Mouse (Mus musculus): ENCODE data around the gene Utp20. TPM values are rescaled to one million over a fixed set of nuclear protein-coding genes. Genes with fewer than 3 reads are reported as not detected.
"Not testable (repeated sequence)": the region's sequence is repeated elsewhere in the genome, so short reads cannot be mapped to it uniquely, and the experiment has no call there.

Gene Utp20
- polyA plus RNA-seq, 1 experiment, result 6.1 TPM

DNA sequence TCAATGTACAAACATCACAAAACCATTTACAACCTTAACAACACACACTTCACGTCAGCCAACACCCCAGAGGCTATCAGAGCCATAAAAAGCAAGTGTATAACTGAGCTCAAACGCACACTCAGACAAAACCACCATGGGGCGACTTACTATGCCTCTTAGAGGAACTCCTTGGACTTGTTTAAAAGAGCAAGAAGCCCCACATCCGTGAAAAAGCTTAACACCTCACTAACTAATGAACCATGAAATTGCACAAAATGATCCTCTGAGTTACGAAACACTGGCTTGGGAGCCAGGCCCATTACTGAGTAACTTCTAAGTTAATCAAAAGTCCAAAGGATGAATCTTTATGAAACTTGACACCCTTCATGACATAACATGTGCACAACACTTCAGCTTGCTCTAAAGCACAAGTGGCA, 42.1 kb downstream of the Utp20 start:
- Histone ChIP-seq H3K4me1 (ENCODE audit: control insufficient read depth, insufficient read depth, low read length) (no peaks in the 10 kb centered on the region), H3K27ac (ENCODE audit: control insufficient read depth, insufficient read depth, low read depth, low read length) (no peak overlapping the region), H3K27me3 (ENCODE audit: control insufficient read depth, insufficient read depth, low read length) (no peaks in the 10 kb centered on the region), H3K36me3 (ENCODE audit: control insufficient read depth, insufficient read depth, low read length) (peaks cover 3% of the 10 kb centered on the region), H3K4me3 (ENCODE audit: control insufficient read depth, low read depth, low read length) (peak overlapping the region; percentile 58; the same call in 1 of the 2 replicates)
- TF ChIP-seq CTCF (IDR thresholded peaks at IDR 0.05; ENCODE audit: control insufficient read depth, insufficient read depth, insufficient replicate concordance, low read depth, low read length) (no peak), POLR2A (IDR thresholded peaks at IDR 0.05; ENCODE audit: control insufficient read depth, low read depth, low read length) (no peak)

DNA sequence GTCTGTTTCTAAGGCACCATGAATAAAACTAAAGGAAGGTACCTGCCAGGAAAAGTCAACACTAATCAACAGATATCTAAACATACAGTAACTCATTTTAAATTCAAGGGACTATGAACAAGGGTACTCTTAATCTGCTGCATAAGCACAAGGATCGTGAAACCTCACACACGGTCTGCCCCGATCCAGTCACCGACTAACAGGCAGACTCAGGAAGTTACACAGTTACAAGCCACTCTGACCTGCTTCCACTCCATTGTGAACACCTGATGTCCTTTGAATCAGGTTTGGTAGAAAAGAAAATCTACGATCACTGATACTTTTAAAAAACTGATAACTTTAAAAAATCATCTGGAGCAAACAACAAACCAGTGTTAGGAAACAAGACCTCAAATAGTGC, 42.7 kb downstream of the Utp20 start:
- H3K4me1 ChIP-seq (ENCODE audit: control insufficient read depth, insufficient read depth, low read length), result no peaks in the 10 kb centered on the region
- H3K27ac ChIP-seq (ENCODE audit: control insufficient read depth, insufficient read depth, low read depth, low read length), result no peak overlapping the region
- H3K4me3 ChIP-seq (ENCODE audit: control insufficient read depth, low read depth, low read length), result no peak overlapping the region
- peaks cover 3% of the 10 kb centered on the region for H3K36me3 ChIP-seq (ENCODE audit: control insufficient read depth, insufficient read depth, low read length)
- H3K27me3 ChIP-seq (ENCODE audit: control insufficient read depth, insufficient read depth, low read length), result no peaks in the 10 kb centered on the region
- no peak for TF ChIP-seq POLR2A (IDR thresholded peaks at IDR 0.05; ENCODE audit: control insufficient read depth, low read depth, low read length)
- TF ChIP-seq CTCF (IDR thresholded peaks at IDR 0.05; ENCODE audit: control insufficient read depth, insufficient read depth, insufficient replicate concordance, low read depth, low read length), result no peak

DNA sequence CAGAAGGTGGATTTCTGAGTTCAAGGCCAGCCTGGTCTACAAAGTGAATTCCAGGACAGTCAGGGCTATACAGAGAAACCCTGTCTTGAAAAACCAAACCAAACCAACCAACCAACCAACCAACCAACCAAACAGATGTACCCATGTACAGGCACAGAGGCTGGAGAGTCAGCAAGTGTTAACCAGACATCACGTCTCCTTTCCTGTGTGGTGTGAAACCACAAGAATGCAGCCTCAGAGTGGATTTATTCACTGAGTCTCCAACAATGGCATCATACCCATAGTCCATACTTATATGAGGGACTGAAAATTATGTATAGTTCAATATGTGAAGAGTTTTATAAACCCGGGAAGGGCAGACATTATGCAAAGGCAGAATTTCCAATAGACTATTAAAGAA, 43.5 kb downstream of the Utp20 start:
- H3K4me3 ChIP-seq (ENCODE audit: control insufficient read depth, low read depth, low read length); H3K36me3 ChIP-seq (ENCODE audit: control insufficient read depth, insufficient read depth, low read length); H3K27ac ChIP-seq (ENCODE audit: control insufficient read depth, insufficient read depth, low read depth, low read length): not testable (repeated sequence)

DNA sequence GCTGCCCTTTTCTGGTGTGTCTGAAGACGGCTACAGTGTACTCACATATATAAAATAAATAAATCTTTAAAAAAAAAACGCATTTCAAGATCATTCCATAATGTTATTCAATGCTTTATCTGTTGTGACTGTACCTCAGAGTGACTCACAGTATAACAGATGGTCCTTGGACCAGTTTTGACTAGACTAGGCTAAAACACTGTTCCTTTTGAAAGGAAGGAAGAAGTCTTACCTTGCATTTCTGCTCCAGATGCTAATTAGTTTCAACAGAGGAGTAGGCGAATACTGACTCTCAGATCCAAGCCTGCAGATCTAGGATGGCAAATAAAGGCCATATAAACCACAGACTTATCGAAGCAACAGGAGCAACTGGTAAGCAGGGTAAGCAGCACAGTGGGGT, 45.9 kb downstream of the Utp20 start:
- no peaks in the 10 kb centered on the region; the same call in 1 of the 2 replicates for H3K36me3 ChIP-seq (ENCODE audit: control insufficient read depth, insufficient read depth, low read length)
- no peak for TF ChIP-seq POLR2A (IDR thresholded peaks at IDR 0.05; ENCODE audit: control insufficient read depth, low read depth, low read length)
- TF ChIP-seq CTCF (IDR thresholded peaks at IDR 0.05; ENCODE audit: control insufficient read depth, insufficient read depth, insufficient replicate concordance, low read depth, low read length), result no peak

More for the DNA sequence above, 43.5 kb downstream of the Utp20 start:
- not testable (repeated sequence) for H3K4me1 ChIP-seq (ENCODE audit: control insufficient read depth, insufficient read depth, low read length); H3K27me3 ChIP-seq (ENCODE audit: control insufficient read depth, insufficient read depth, low read length)

DNA sequence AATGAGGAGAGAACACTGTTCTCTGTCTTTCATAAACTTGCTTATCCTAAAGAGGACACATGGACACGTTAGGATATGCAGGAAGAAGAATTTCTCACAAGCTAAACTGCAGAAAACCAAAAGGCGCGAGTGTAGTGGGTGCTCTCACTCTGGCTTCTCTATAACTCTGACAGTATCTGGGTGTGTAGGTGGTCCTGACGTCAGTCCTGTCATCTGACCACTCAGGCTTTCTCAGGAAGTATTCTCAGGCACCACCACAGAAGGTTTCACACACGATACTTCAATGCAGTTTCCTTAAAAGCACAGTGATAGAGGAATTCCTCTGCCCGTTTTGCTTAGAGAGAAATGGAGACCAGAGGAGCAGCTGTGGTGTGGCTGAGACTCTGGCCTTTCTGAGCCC, 50.4 kb downstream of the Utp20 start:
- Histone ChIP-seq H3K4me1 (ENCODE audit: control insufficient read depth, insufficient read depth, low read length) (no peaks in the 10 kb centered on the region), H3K27me3 (ENCODE audit: control insufficient read depth, insufficient read depth, low read length) (no peaks in the 10 kb centered on the region), H3K36me3 (ENCODE audit: control insufficient read depth, insufficient read depth, low read length) (peaks cover 2% of the 10 kb centered on the region), H3K4me3 (ENCODE audit: control insufficient read depth, low read depth, low read length) (no peak overlapping the region), H3K27ac (ENCODE audit: control insufficient read depth, insufficient read depth, low read depth, low read length) (no peak overlapping the region)
- no peak for TF ChIP-seq CTCF (IDR thresholded peaks at IDR 0.05; ENCODE audit: control insufficient read depth, insufficient read depth, insufficient replicate concordance, low read depth, low read length)
- TF ChIP-seq POLR2A (IDR thresholded peaks at IDR 0.05; ENCODE audit: control insufficient read depth, low read depth, low read length), result no peak

More for the DNA sequence above, 45.9 kb downstream of the Utp20 start:
- Histone ChIP-seq H3K4me1 (ENCODE audit: control insufficient read depth, insufficient read depth, low read length) (no peaks in the 10 kb centered on the region), H3K27ac (ENCODE audit: control insufficient read depth, insufficient read depth, low read depth, low read length) (no peak overlapping the region), H3K27me3 (ENCODE audit: control insufficient read depth, insufficient read depth, low read length) (no peaks in the 10 kb centered on the region), H3K4me3 (ENCODE audit: control insufficient read depth, low read depth, low read length) (no peak overlapping the region)

DNA sequence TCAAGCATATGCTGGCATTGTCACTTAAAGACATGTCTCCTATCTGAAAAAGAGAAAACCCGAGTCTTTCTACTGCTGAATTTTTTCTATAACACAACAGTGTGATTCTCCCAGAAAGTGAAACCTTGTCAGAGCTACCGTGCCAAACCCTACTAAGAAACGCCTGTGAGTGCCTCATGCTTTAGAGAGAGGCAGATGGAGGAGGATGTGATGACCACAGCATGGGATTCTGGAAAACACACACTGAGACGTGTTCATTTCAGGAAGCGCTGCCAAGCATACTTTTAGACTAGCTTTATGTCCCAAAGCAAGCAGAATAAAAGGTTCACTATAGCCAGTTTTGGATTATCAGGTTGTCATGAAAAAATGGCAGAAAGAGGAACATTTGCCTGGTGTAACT, 53.6 kb downstream of the Utp20 start:
- H3K27ac ChIP-seq (ENCODE audit: control insufficient read depth, insufficient read depth, low read depth, low read length); H3K36me3 ChIP-seq (ENCODE audit: control insufficient read depth, insufficient read depth, low read length); H3K4me1 ChIP-seq (ENCODE audit: control insufficient read depth, insufficient read depth, low read length); H3K4me3 ChIP-seq (ENCODE audit: control insufficient read depth, low read depth, low read length); H3K27me3 ChIP-seq (ENCODE audit: control insufficient read depth, insufficient read depth, low read length): not testable (repeated sequence)

DNA sequence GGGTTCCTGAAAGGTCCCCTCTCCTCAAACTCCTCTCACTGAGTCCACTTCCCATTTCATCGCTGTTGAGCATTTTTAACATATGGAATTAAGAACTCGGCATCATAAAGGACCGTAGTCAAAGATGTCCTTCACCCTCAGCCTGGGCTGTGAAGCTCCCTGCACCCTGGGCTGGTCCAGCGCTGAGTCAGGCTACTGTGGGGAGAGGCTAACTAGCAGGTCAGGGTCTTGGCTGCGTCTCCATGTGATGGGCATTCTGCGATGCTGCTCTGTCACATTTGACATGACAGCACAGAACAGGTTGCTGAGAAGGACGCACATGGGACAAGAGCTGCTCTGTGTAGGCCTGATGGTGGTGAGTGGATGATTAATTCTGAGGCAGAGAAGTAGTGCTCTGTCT, 56.9 kb downstream of the Utp20 start:
- Histone ChIP-seq H3K27me3 (ENCODE audit: control insufficient read depth, insufficient read depth, low read length) (no peaks in the 10 kb centered on the region), H3K36me3 (ENCODE audit: control insufficient read depth, insufficient read depth, low read length) (peaks cover 7% of the 10 kb centered on the region), H3K4me1 (ENCODE audit: control insufficient read depth, insufficient read depth, low read length) (no peaks in the 10 kb centered on the region), H3K4me3 (ENCODE audit: control insufficient read depth, low read depth, low read length) (no peak overlapping the region), H3K27ac (ENCODE audit: control insufficient read depth, insufficient read depth, low read depth, low read length) (no peak overlapping the region)
- no peak for TF ChIP-seq POLR2A (IDR thresholded peaks at IDR 0.05; ENCODE audit: control insufficient read depth, low read depth, low read length)
- TF ChIP-seq CTCF (IDR thresholded peaks at IDR 0.05; ENCODE audit: control insufficient read depth, insufficient read depth, insufficient replicate concordance, low read depth, low read length), result no peak

DNA sequence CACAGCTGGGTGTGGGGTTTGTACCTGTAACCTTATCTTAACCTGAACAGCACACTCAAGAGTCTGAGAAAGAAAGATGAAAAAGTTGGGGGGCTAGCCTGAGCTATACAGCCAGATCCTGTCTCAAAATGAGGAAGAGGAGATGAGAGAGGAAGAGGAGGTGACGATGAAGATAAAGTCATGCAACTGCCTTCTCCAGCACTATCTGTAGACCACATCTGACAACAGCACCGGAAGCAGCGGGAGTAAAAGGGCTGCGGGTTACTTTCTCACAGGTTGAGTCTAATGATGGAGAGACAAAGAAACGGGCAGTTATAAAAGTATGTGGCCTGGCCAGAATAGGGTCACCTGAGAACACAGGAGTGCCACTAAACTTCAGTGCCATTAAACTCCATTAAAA, 57.6 kb downstream of the Utp20 start:
- H3K4me3 ChIP-seq (ENCODE audit: control insufficient read depth, low read depth, low read length), result no peak overlapping the region
- no peak for TF ChIP-seq POLR2A (IDR thresholded peaks at IDR 0.05; ENCODE audit: control insufficient read depth, low read depth, low read length)
- no peak for TF ChIP-seq CTCF (IDR thresholded peaks at IDR 0.05; ENCODE audit: control insufficient read depth, insufficient read depth, insufficient replicate concordance, low read depth, low read length)
- peaks cover 7% of the 10 kb centered on the region for H3K36me3 ChIP-seq (ENCODE audit: control insufficient read depth, insufficient read depth, low read length)
- H3K4me1 ChIP-seq (ENCODE audit: control insufficient read depth, insufficient read depth, low read length), result no peaks in the 10 kb centered on the region
- no peak overlapping the region for H3K27ac ChIP-seq (ENCODE audit: control insufficient read depth, insufficient read depth, low read depth, low read length)
- H3K27me3 ChIP-seq (ENCODE audit: control insufficient read depth, insufficient read depth, low read length), result no peaks in the 10 kb centered on the region
